Mouse (Mus musculus) cerebellum, adult 2 months (tissue): ENCODE measurements at regions not wholly inside any gene's neighbourhood (a gene's known extent, or its start where the extent isn't known, plus 50 kb on each side); places are given as distances from the start of the nearest gene placed in this dataset.

Experiments
- DNase-seq, 2 experiments: peaks; one replicate each; pipeline ENCODE4 v3.0.0; 2021
- H3K27ac ChIP-seq: fragments of 200-500 bp; 2 replicates; pipeline ENCODE4 v1.5.1; 2012; ENCODE audit warnings: low read length, control low read depth, inconsistent platforms; ENCODE audit not compliant: insufficient read depth
- H3K27me3 ChIP-seq: fragments of 200-500 bp; 2 replicates; pipeline ENCODE4 v1.6.1; 2012; ENCODE audit warnings: inconsistent platforms, mild to moderate bottlenecking, low read length, moderate library complexity; ENCODE audit not compliant: control insufficient read depth, insufficient read depth
- H3K4me1 ChIP-seq: fragments of 200-500 bp; 2 replicates; pipeline ENCODE4 v1.6.1; 2011; ENCODE audit warnings: low read length; ENCODE audit not compliant: control insufficient read depth, insufficient read depth
- H3K4me3 ChIP-seq: fragments of 200-500 bp; replicated peaks from 2 replicates; pipeline ENCODE3; 2011; ENCODE audit warnings: mild to moderate bottlenecking, low read depth, low read length, control low read depth; ENCODE audit not compliant: insufficient read depth
- CTCF ChIP-seq: fragments of 200-500 bp; IDR thresholded peaks from 2 replicates; pipeline ENCODE4 v1.5.1; 2011; ENCODE audit warnings: low read depth, mild to moderate bottlenecking, control low read depth, low read length, moderate library complexity, borderline replicate concordance; ENCODE audit not compliant: insufficient read depth
- POLR2A ChIP-seq: fragments of 200-500 bp; IDR thresholded peaks from 2 replicates; pipeline ENCODE4 v1.6.1; 2011; ENCODE audit warnings: low read length, control low read depth, borderline replicate concordance; ENCODE audit not compliant: insufficient read depth
- WGBS: fragments of 180-500 bp; shearing (Covaris S2); methylation state at CpG from one replicate; pipeline ENCODE4 v1.1.7; 2018; 5-methylcytosine and 5-hydroxymethylcytosine counted together

DNA sequence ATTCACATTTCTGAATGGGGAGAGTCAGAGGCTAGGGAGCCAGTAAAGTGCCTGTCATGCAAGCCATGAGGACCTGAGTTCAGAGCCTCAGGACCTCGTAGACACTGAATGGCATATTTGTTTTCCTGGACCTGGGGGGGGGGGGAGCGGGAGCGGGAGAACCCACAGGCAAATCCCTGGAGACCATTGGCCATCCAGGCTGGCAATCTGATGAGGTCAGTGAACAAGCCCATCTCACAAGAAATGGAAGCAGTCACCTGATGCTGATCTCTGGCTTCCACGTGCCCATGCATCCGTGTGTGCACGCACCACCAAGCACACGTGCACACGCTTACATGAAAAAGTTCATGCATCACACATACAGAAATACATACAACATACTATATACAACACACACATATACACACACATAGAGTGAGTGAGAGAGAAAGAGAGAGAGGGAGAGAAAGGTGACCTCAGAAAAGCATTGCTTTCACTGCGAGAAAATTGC, 196.2 kb downstream of the Dusp6 start:
- no peaks in the 10 kb centered on the region for H3K27me3 ChIP-seq

DNA sequence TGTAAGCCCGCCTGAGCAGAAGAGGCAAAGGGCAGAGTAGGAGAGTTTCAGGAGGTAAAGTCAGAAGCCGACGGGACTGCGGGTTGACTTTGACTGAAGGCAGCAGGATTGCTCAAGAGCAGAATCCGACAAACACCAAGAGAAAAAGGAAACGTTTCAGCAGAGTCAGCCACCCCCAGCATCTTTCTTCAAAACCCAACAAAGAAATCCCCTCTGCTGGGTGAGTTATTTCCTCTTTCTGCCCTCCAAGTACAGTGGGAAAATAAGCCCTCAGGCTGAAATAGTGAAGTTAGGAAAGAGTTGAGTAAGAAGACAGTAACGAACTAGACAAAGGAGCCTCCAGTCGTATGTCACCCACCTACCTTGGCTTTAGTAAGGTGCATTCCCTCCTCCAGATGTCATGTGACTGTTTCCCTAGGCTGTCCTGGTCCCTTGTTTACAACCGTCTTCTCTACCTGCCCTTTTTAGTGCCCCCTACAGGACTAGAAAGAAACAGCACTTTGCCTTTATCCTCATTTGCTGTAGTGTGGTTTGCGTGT, 196.9 kb downstream of the Dusp6 start:
- TF ChIP-seq CTCF, result peak; percentile 34; the same call in 1 of the 2 replicates
- no peak for TF ChIP-seq POLR2A
- no peak for DNase-seq
- no peak overlapping the region for H3K27ac ChIP-seq
- no peak overlapping the region for H3K4me3 ChIP-seq
- 71% methylated on average over 10 of the region's 10 CpGs for WGBS
- no peaks in the 10 kb centered on the region for H3K4me1 ChIP-seq
- H3K27me3 ChIP-seq, result no peaks in the 10 kb centered on the region

More for the DNA sequence above, 196.2 kb downstream of the Dusp6 start:
- H3K4me1 ChIP-seq, result no peaks in the 10 kb centered on the region
- H3K27ac ChIP-seq, result no peak overlapping the region
- no peak overlapping the region for H3K4me3 ChIP-seq
- DNase-seq, result no peak
- TF ChIP-seq POLR2A, result no peak
- TF ChIP-seq CTCF, result no peak
- WGBS, result 84% methylated on average over 9 of the region's 9 CpGs

DNA sequence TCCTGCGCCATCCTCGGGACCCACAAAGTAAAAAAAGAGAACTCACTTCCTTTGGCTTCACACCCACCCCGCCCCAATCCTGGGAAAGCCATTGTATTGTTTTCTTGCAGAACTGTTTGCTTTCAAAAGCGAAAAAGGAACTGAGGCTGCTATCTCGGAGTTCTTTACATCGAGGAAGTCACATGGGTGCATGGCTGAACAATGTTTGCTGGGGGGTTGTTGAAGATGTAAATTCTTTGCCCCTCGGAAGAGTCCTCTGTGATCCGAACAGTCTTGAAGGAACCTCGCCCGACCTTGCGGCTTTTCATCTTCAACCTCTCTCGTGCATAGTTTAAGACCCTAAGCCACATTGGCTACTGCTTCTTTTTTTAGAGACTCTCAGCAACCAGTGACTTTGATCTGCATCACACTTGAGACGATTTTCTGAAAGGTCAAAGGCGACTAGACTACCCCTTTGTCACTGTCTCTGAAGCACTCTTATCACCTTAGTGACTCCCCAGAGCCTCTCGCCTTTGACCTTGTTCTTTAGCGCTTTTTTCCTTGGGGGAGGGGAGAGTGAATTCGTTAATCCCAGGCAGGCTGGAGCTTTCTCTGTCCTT, 197.9 kb downstream of the Dusp6 start:
- Histone ChIP-seq H3K27ac (no peak overlapping the region), H3K27me3 (no peaks in the 10 kb centered on the region), H3K4me1 (no peaks in the 10 kb centered on the region), H3K4me3 (peak overlapping the region; percentile 41)
- TF ChIP-seq POLR2A (no peak), CTCF (no peak)
- 18% methylated on average over 17 of the region's 17 CpGs for WGBS
- peak in 1 of 2 experiments; percentile 10 for DNase-seq

DNA sequence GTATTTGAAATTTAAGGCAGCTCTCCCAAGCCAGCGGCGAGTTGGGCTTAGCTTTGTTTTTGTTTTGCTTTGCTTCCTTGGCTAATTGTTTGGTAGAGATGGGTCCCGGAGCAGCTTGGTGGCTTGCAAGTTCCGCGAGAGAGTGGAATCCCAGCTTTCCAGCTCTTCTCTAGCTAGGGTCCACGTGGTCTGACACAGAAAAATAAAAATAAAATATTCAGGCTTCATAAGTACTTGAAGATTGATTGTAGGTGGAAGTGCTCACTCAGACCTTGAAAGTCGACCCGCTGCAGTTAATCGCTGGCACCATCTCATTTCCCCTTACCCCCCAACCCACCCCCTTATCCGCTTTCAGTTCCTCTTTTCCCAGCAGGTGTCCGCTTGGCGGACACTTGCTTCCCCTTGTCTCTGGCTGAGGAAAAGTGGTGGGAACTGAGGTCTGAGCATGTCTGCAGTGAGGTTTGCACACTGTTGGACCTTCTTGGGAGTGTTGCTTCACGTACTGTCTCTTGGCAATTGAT, 198.5 kb downstream of the Dusp6 start:
- no peak overlapping the region for H3K27ac ChIP-seq
- TF ChIP-seq POLR2A, result no peak
- TF ChIP-seq CTCF, result no peak
- H3K4me1 ChIP-seq, result no peaks in the 10 kb centered on the region
- 4% methylated on average over 13 of the region's 13 CpGs for whole genome bisulfite sequencing
- peak overlapping the region; percentile 41 for H3K4me3 ChIP-seq
- DNase-seq, result no peak
- no peaks in the 10 kb centered on the region for H3K27me3 ChIP-seq

DNA sequence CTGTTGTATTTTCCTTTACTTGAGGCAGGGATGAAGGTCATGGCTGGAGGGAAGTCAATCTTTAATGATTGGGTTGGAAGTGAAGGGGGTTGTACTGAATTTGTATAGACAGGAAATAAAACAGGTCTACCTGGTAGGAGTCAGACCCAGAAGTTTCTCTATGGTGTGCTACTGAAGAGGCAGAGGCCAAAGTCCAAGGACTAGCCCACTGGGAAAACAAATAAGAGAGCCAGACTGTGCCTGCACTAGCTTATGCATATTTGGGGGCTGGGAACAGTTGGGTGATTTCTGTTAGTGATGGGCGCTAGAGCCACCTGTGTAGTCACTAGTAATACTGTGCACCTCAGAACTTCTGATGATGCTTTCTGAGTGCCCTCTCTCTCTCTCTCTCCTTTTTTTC, 203.7 kb downstream of the Dusp6 start:
- Histone ChIP-seq H3K4me3 (no peak overlapping the region), H3K27me3 (no peaks in the 10 kb centered on the region), H3K4me1 (no peaks in the 10 kb centered on the region), H3K27ac (no peak overlapping the region)
- no peak for TF ChIP-seq CTCF
- no peak for TF ChIP-seq POLR2A
- WGBS, result 95% methylated on average over 1 of the region's 1 CpGs
- no peak for DNase-seq

DNA sequence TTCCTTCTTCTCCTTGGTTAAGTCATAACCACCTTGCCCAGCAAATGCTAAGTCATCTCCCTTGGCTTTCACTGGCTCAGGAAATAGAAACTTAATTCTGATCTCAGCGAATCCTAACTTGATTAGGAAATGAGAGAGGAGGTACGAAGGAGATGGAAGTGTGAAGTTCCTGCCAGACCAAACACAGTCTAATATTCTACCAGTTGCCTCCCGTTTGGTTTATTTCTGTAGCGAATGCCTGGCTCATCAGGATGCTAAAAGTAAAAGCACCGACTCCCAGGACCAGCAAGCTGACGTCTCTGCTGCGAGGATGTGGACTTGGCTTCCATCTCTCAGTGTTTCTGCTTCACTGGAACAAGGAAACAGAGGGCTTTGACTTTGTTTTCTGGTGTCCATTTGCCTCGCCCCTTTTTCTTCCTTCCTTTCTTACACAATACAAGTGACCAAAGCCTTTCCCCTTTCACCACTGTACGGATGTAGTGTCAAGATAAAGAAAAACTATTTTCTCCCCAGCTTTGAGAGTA, 204.3 kb downstream of the Dusp6 start:
- no peak for DNase-seq
- no peaks in the 10 kb centered on the region for H3K4me1 ChIP-seq
- no peak overlapping the region for H3K4me3 ChIP-seq
- no peaks in the 10 kb centered on the region for H3K27me3 ChIP-seq
- WGBS, result 51% methylated on average over 9 of the region's 9 CpGs
- TF ChIP-seq CTCF (no peak), POLR2A (no peak)
- no peak overlapping the region for H3K27ac ChIP-seq

DNA sequence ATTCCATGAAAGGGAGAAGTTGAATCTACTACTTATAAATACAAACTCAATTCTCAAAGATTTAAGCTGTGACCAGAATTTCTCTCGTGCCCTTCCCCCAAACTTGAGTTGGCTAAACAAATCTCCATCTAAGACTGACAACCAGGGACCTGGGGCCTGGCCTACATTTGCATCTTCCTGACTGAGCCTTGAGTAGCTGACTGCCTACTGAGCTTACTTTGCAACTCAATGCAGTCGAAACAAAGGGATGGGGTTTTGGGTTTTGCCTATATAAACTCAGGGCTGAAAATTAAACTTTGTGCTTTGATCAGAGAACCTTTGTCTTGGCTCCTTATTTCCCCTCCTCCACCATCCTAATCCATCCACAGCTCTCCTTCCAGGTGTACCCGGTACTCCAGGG, 205.9 kb downstream of the Dusp6 start:
- no peak overlapping the region for H3K27ac ChIP-seq
- TF ChIP-seq POLR2A (no peak), CTCF (no peak)
- 42% methylated on average over 3 of the region's 3 CpGs for WGBS
- DNase-seq, result no peak
- H3K4me1 ChIP-seq, result no peaks in the 10 kb centered on the region
- no peak overlapping the region for H3K4me3 ChIP-seq
- no peaks in the 10 kb centered on the region for H3K27me3 ChIP-seq

DNA sequence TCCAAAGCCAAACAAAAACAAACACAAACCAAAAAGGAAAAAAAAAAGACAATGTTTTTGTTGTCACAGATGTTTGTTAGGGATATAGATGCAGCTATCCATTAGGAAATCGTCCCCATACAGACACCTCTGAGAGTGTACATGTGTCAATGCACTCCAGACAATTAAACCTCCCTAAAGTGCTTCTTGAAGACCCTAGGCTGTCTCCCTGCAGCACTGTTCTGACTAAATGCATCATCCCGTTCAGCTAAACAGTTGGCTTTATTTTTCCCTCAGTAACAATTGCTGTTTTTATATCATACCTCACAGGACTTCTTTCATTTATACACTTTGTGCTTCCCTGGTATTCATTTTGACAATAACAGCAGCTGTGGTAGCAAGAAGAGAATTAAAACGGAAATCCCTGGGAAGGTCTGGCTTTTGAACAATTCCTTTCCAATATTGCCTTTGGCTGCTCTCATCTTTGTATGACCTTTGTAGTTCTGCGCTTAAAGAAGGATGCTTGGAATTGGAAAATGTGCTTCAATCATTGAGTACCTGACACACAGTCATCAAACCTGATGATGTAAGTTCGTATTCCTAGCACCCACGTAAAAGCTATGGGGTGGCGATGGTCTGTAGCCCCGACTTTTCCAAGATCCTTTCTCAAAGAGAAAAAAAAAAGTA, 208.9 kb downstream of the Dusp6 start:
- no peak for DNase-seq
- Histone ChIP-seq H3K27me3 (no peaks in the 10 kb centered on the region), H3K4me1 (no peaks in the 10 kb centered on the region), H3K4me3 (no peak overlapping the region), H3K27ac (no peak overlapping the region)
- WGBS, result 71% methylated on average over 8 of the region's 8 CpGs
- TF ChIP-seq CTCF, result no peak
- no peak for TF ChIP-seq POLR2A
